Mouse (Mus musculus): ENCODE data around the gene Amy2a2. TPM values are rescaled to one million over a fixed set of nuclear protein-coding genes. Genes with fewer than 3 reads are reported as not detected.
"Not testable (repeated sequence)": the region's sequence is repeated elsewhere in the genome, so short reads cannot be mapped to it uniquely, and the experiment has no call there.

The Amy2a2 gene
- polyA plus RNA-seq (2012; ENCODE audit: insufficient read depth, insufficient read length, missing spikeins): not detected in 2 replicates

DNA sequence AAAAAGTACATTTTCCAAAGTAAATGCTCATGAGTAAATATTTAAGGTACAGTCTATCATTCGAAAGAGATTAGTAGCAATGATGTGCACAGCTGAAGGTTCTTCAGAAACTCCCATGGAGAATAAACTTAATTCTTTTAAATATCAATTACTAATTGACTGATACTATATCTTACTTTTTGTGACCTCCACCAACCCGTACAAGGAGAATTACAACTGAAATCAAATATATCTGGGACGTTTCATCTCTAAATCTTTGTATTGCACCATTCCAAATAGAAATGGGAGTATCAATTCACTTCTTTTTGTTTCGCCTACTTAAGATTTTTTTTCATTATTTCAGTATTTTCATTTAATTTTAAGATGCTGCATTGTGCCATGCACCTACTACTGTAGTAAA, at the start of gene Amy2a2:
Amy2a2 (minus strand) TSS at position 101 of the 400 bp plus-strand sequence.
- H3K27ac ChIP-seq (replicated peaks; ENCODE audit: low read depth, low read length); H3K4me1 ChIP-seq (ENCODE audit: control insufficient read depth, insufficient read depth, insufficient read length, low read length); H3K4me3 ChIP-seq (ENCODE audit: insufficient read depth, low read depth, low read length): not testable (repeated sequence)

DNA sequence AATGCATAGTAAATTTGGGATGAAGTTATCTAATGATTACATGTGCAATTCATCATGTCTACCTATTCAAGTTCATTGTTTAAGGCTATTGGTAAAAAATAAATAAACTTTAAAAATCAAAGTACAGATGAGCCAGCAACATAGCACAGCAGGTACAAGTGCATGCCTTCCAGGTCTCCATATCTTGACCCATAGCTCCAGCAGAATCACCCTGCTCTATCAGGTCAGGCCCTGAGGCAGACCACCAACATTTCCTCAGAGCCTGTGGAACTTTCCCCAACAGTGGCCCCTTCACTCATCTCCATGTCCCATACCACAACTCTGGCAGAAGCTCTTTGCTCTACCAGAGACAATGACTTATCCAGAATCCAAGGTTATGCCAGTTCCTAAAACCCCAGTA, 11.0 kb downstream of the Amy2a2 start:
- not testable (repeated sequence) for H3K27ac ChIP-seq (replicated peaks; ENCODE audit: low read depth, low read length); H3K4me3 ChIP-seq (ENCODE audit: insufficient read depth, low read depth, low read length); H3K4me1 ChIP-seq (ENCODE audit: control insufficient read depth, insufficient read depth, insufficient read length, low read length)

DNA sequence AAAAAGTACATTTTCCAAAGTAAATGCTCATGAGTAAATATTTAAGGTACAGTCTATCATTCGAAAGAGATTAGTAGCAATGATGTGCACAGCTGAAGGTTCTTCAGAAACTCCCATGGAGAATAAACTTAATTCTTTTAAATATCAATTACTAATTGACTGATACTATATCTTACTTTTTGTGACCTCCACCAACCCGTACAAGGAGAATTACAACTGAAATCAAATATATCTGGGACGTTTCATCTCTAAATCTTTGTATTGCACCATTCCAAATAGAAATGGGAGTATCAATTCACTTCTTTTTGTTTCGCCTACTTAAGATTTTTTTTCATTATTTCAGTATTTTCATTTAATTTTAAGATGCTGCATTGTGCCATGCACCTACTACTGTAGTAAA, 32.5 kb downstream of the Amy2a2 start, which contains the start of gene Amy2a3:
Amy2a3 (minus strand) TSS at position 101 of the 400 bp plus-strand sequence.
- H3K4me3 ChIP-seq (ENCODE audit: insufficient read depth, low read depth, low read length); H3K27ac ChIP-seq (replicated peaks; ENCODE audit: low read depth, low read length); H3K4me1 ChIP-seq (ENCODE audit: control insufficient read depth, insufficient read depth, insufficient read length, low read length): not testable (repeated sequence)

DNA sequence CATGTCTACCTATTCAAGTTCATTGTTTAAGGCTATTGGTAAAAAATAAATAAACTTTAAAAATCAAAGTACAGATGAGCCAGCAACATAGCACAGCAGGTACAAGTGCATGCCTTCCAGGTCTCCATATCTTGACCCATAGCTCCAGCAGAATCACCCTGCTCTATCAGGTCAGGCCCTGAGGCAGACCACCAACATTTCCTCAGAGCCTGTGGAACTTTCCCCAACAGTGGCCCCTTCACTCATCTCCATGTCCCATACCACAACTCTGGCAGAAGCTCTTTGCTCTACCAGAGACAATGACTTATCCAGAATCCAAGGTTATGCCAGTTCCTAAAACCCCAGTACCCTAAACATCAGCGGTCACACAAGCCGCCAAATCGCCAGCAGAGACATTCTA, 43.5 kb downstream of the Amy2a2 start:
- H3K4me3 ChIP-seq (ENCODE audit: insufficient read depth, low read depth, low read length); H3K4me1 ChIP-seq (ENCODE audit: control insufficient read depth, insufficient read depth, insufficient read length, low read length); H3K27ac ChIP-seq (replicated peaks; ENCODE audit: low read depth, low read length): not testable (repeated sequence)

Other genes with a start within 250 kb of the Amy2a2 start
- not detected in 2 replicates for gene Amy2a5, start 97.8 kb downstream of the Amy2a2 start, polyA plus RNA-seq (2012; ENCODE audit: insufficient read depth, insufficient read length, missing spikeins)
- not detected in 2 replicates for gene Amy2a4, start 65.2 kb downstream of the Amy2a2 start, polyA plus RNA-seq (2012; ENCODE audit: insufficient read depth, insufficient read length, missing spikeins)
- not detected in 2 replicates for gene Amy2a3, start 32.6 kb downstream of the Amy2a2 start, polyA plus RNA-seq (2012; ENCODE audit: insufficient read depth, insufficient read length, missing spikeins)
- gene Amy2a1, start 175.8 kb upstream of the Amy2a2 start, polyA plus RNA-seq (2012; ENCODE audit: insufficient read depth, insufficient read length, missing spikeins): not detected in 2 replicates

All from brown adipose tissue, adult 24 weeks (tissue).